Mouse (Mus musculus) heart, embryonic 16.5 days (tissue): Measurements from ENCODE around the gene Hoxa9. TPM values are rescaled to one million over a fixed set of nuclear protein-coding genes. Genes with fewer than 3 reads are reported as not detected.

Source experiments
- ATAC-seq: fragments of 200-750 bp; cut with Nextera tagmentation; replicated peaks from 2 replicates; pipeline ENCODE4 v1.8.0; 2017; ENCODE audit warnings: moderate number of reproducible peaks; ENCODE audit not compliant: insufficient read depth, low FRiP score; ENCODE audit errors: extremely low read depth
- H3K27ac ChIP-seq: fragments of 300-500 bp; sonication (generic); 2 replicates; pipeline ENCODE4 v1.5.1; 2014; ENCODE audit warnings: mild to moderate bottlenecking, low read length, control low read depth, moderate library complexity
- H3K27me3 ChIP-seq: fragments of 300-500 bp; sonication (generic); 2 replicates; pipeline ENCODE4 v1.6.1; 2014; ENCODE audit warnings: low read length, mixed read lengths; ENCODE audit not compliant: control insufficient read depth, insufficient read depth
- H3K36me3 ChIP-seq: fragments of 300-500 bp; sonication (generic); 2 replicates; pipeline ENCODE4 v1.6.1; 2014; ENCODE audit not compliant: control insufficient read depth, insufficient read depth
- H3K4me1 ChIP-seq: fragments of 300-500 bp; sonication (generic); 2 replicates; pipeline ENCODE4 v1.6.1; 2014; ENCODE audit warnings: low read length, mixed read lengths; ENCODE audit not compliant: control insufficient read depth, insufficient read depth
- H3K4me2 ChIP-seq: fragments of 300-500 bp; sonication (generic); 2 replicates; pipeline ENCODE4 v1.6.1; 2014; ENCODE audit warnings: low read depth, mild to moderate bottlenecking, control low read depth, low read length
- H3K4me3 ChIP-seq: fragments of 300-500 bp; sonication (generic); 2 replicates; pipeline ENCODE4 v1.5.1; 2014; ENCODE audit warnings: mild to moderate bottlenecking, control low read depth, low read length
- H3K9ac ChIP-seq: fragments of 300-500 bp; sonication (generic); 2 replicates; pipeline ENCODE4 v1.6.1; 2014; ENCODE audit warnings: low read length, control low read depth
- H3K9me3 ChIP-seq: fragments of 300-500 bp; sonication (generic); replicated peaks from 2 replicates; pipeline ENCODE4 v1.6.1; 2016; ENCODE audit warnings: low read length; ENCODE audit not compliant: control insufficient read depth
- WGBS: fragments of 180-500 bp; shearing (Covaris S2); extraction: QIAGEN DNeasy Blood & Tissue Kit; methylation state at CpG from one replicate; pipeline ENCODE4 v1.1.7; 2014; 5-methylcytosine and 5-hydroxymethylcytosine counted together
- polyA plus RNA-seq: library from polyadenylated mRNA; unstranded; fragments of >200 nt; fragmentation: Nextera tagmentation; extraction: Ambion mirVana; gene quantifications from 2 replicates; pipeline ENCODE4 v1.2.1, GENCODE M21; 2015

Gene Hoxa9
- polyA plus RNA-seq, 1 experiment from 2014 or later: 0.17 TPM

GRCm38 (mm10) chr6:52268756-52269155, 37.9 kb upstream of the Hoxa9 start:
- H3K4me3 ChIP-seq: no peak overlapping the region
- no peak overlapping the region for H3K4me2 ChIP-seq
- no peak overlapping the region for H3K27ac ChIP-seq
- no peaks in the 10 kb centered on the region for H3K4me1 ChIP-seq
- H3K27me3 ChIP-seq: peaks cover 93% of the 10 kb centered on the region
- H3K9ac ChIP-seq: no peak overlapping the region
- ATAC-seq: no peak
- WGBS: 8% methylated on average over 3 of the region's 3 CpGs
- no peaks in the 10 kb centered on the region for H3K9me3 ChIP-seq
- no peaks in the 10 kb centered on the region for H3K36me3 ChIP-seq

DNA sequence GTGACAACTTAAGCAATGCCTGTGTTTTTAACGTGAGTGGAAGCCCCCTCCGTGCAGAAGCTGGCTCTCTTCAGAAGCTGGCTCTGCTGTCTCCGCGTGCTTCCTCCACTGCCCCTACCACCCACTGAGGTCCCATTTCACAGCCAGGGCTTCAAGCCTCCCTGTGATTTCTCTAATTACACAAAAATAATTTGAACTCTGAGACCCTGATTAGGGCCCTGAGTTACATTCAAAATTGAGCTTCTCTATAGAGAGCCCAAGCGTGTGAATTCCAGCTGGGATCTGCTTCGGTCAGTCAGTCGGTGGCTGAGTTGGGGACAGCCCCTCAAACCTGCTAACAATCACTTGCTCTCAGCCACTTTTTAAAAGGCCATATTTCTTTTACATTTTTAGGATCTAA, 37.5 kb upstream of the Hoxa9 start:
- no peak overlapping the region for H3K9ac ChIP-seq
- H3K4me3 ChIP-seq: no peak overlapping the region
- no peak overlapping the region for H3K4me2 ChIP-seq
- H3K27ac ChIP-seq: no peak overlapping the region
- no peaks in the 10 kb centered on the region for H3K4me1 ChIP-seq
- no peak for ATAC-seq
- H3K36me3 ChIP-seq: no peaks in the 10 kb centered on the region
- no peaks in the 10 kb centered on the region for H3K9me3 ChIP-seq
- WGBS: 6% methylated on average over 7 of the region's 7 CpGs
- peaks cover 93% of the 10 kb centered on the region for H3K27me3 ChIP-seq

- Histone ChIP-seq H3K4me1 (no peaks in the 10 kb centered on the region), H3K27ac (no peak overlapping the region), H3K36me3 (no peaks in the 10 kb centered on the region), H3K4me2 (no peak overlapping the region), H3K27me3 (peaks cover 93% of the 10 kb centered on the region), H3K4me3 (no peak overlapping the region), H3K9ac (no peak overlapping the region), H3K9me3 (no peaks in the 10 kb centered on the region)
- no peak for ATAC-seq
- WGBS: 9% methylated on average over 3 of the region's 3 CpGs
Observed at GRCm38 (mm10) chr6:52267691-52268090, 36.8 kb upstream of the Hoxa9 start.

- no peaks in the 10 kb centered on the region for H3K36me3 ChIP-seq
- peaks cover 91% of the 10 kb centered on the region for H3K27me3 ChIP-seq
- WGBS: 21% methylated on average over 5 of the region's 5 CpGs
- no peaks in the 10 kb centered on the region for H3K9me3 ChIP-seq
- H3K4me1 ChIP-seq: no peaks in the 10 kb centered on the region
- no peak overlapping the region for H3K27ac ChIP-seq
- no peak overlapping the region for H3K4me3 ChIP-seq
- ATAC-seq: no peak
- no peak overlapping the region for H3K9ac ChIP-seq
- no peak overlapping the region for H3K4me2 ChIP-seq
Observed at GRCm38 (mm10) chr6:52267221-52267620, 36.3 kb upstream of the Hoxa9 start.

DNA sequence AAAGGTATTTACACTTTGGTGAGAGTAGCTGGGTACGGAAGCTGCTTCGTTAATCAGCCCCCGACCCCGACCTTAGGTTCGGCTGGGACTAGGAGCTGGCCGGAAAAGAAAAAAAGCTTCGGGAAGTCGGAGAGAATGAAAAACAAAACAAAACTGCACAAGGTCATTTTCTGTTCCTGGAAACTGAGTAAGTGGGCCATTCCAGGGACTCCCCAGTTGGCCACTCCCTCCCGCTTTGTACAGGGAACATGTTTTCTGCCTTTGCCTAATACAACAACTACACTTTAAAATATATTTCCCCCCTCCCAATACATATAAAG, 35.7 kb upstream of the Hoxa9 start:
- Histone ChIP-seq H3K36me3 (no peaks in the 10 kb centered on the region), H3K4me1 (no peaks in the 10 kb centered on the region), H3K4me3 (no peak overlapping the region), H3K27ac (no peak overlapping the region), H3K9me3 (no peaks in the 10 kb centered on the region), H3K9ac (no peak overlapping the region), H3K27me3 (peaks cover 94% of the 10 kb centered on the region), H3K4me2 (no peak overlapping the region)
- no peak for ATAC-seq
- WGBS: 3% methylated on average over 9 of the region's 9 CpGs

DNA sequence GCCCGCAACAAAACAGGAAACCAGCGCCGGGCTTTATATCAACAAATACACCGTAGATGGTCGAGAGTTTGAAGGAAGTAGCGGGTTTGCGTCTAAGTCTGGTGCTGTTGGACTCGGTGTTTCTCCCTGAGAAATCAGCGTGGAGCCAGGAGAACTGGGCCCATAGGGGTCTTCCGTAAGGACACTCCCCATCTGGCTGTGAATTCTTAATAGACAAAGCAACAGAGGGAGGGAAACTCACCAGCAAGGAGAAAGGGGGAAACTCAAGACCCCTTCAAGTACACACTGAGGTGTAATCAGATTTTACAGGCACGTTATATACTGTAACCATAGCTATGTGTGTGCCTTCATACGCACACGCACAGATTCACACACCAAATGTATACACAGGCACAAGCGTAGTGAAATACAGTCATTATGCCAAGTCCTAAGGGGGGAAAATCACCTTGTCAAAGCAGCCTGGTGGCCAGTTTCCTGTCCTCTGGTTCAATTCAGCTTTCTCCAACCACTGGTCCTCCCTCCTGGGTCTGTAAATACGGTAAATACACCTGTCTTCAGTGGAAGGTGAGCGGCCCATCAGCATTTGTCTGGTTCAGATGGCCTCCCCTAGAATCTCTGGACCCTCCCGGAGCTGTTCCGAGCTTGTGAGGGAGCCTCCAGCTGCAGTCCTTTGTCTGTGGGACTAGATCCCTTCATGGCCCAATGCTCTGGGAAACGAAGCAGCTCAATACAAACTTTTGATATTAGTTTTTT, 35.2 kb upstream of the Hoxa9 start:
- WGBS: 2% methylated on average over 19 of the region's 19 CpGs
- H3K9me3 ChIP-seq: no peaks in the 10 kb centered on the region
- H3K36me3 ChIP-seq: no peaks in the 10 kb centered on the region
- no peaks in the 10 kb centered on the region for H3K4me1 ChIP-seq
- no peak overlapping the region for H3K4me2 ChIP-seq
- no peak overlapping the region for H3K27ac ChIP-seq
- H3K4me3 ChIP-seq: no peak overlapping the region
- H3K27me3 ChIP-seq: peaks cover 92% of the 10 kb centered on the region
- no peak for ATAC-seq
- no peak overlapping the region for H3K9ac ChIP-seq

- no peak overlapping the region for H3K4me3 ChIP-seq
- ATAC-seq: no peak
- peaks cover 3% of the 10 kb centered on the region; the same call in 1 of the 2 replicates for H3K4me1 ChIP-seq
- no peak overlapping the region for H3K4me2 ChIP-seq
- no peak overlapping the region for H3K27ac ChIP-seq
- no peaks in the 10 kb centered on the region for H3K36me3 ChIP-seq
- H3K9me3 ChIP-seq: no peaks in the 10 kb centered on the region
- WGBS: 1% methylated on average over 18 of the region's 18 CpGs
- H3K9ac ChIP-seq: no peak overlapping the region
- H3K27me3 ChIP-seq: peaks cover 88% of the 10 kb centered on the region
Observed at GRCm38 (mm10) chr6:52265306-52265912, 34.5 kb upstream of the Hoxa9 start.

DNA sequence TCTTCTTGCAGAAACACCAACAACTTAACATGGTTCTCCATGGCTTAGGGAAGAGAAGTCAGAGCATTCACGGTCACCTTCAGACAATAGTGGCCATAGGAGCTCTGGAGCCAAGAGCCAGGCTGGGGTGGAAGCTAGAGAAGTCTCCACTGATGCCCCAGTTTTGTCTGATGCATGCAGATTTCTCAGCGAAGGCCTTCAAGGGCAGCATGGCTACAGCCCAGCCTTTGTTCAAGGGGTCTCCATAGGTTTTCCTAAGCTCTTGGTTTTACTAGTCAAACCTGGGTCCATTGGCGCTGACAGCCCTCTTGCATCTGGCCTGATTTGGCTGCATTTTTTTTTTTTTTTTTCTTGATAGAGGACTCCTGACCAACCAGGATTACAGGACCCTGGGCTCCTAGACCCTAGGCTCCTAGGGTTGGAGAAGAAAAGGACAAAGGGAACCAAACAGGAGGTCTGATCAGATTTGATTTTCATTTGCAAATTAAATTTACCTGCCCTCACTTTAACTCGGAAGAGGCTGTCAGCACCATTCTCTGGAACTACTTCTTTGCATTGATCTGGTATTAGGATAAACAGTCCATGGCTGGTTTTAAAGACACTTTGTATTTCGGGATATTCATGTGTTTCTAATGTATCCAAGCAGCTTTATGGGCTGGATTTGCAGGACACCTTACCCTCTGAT, 33.4 kb upstream of the Hoxa9 start:
- Histone ChIP-seq H3K36me3 (no peaks in the 10 kb centered on the region), H3K9me3 (no peaks in the 10 kb centered on the region), H3K4me3 (no peak overlapping the region), H3K4me1 (peaks cover 10% of the 10 kb centered on the region), H3K27ac (no peak overlapping the region), H3K27me3 (peaks cover 85% of the 10 kb centered on the region), H3K4me2 (no peak overlapping the region), H3K9ac (no peak overlapping the region)
- WGBS: 6% methylated on average over 5 of the region's 5 CpGs
- no peak for ATAC-seq

GRCm38 (mm10) chr6:52263321-52263585, 32.4 kb upstream of the Hoxa9 start:
- no peak overlapping the region for H3K9ac ChIP-seq
- peaks cover 10% of the 10 kb centered on the region for H3K4me1 ChIP-seq
- no peak for ATAC-seq
- peaks cover 79% of the 10 kb centered on the region for H3K27me3 ChIP-seq
- no peak overlapping the region for H3K4me3 ChIP-seq
- no peak overlapping the region for H3K4me2 ChIP-seq
- WGBS: 3% methylated on average over 6 of the region's 6 CpGs
- no peak overlapping the region for H3K27ac ChIP-seq
- no peaks in the 10 kb centered on the region for H3K36me3 ChIP-seq
- H3K9me3 ChIP-seq: no peaks in the 10 kb centered on the region
